In the genomic region with DNA sequence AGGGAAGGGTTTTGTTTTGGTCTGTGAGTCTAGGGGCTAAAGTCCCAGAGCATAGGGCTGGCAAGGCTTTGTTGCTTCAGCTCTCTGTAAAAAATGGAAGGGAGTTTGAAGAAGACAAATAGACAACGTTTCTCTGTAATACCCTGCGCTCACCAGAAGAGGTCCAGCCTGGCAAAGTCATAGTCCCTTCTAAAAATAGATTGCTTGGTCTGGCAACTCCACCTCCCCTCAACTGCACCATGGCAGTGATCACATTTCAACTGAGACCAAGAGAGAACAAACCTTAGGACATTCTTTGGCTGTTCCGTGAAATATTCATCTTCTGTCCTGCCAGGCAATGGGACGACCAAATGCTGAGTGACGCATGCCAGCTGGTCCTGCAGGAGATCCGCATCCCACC, we compare ENCODE assay signal across 12 mouse cellular contexts. TPM values are rescaled to one million over a fixed set of nuclear protein-coding genes. Genes with fewer than 3 reads are reported as not detected.
DNase-seq lines count a peak whose midpoint lies in the region; ATAC-seq and TF ChIP-seq lines count a peak whose summit lies in the region.
"Had no signal": no experiment of that assay in that cellular context is flagged by ENCODE, and none has a peak within 500 bp of the region (broad histone marks: within the 10 kb centered on the region; RNA-seq: fewer than 3 reads in every experiment).

No protein-coding gene starts in this region.

- H3K4me1 ChIP-seq in kidney, postnatal 0 days (replicated peaks; ENCODE audit: insufficient read depth, low read length) = no peaks in the 10 kb centered on the region; the same call in 1 of the 2 replicates
- H3K4me1 ChIP-seq in midbrain, embryonic 15.5 days = no peaks in the 10 kb centered on the region

- no peak overlapping the region for H3K9ac ChIP-seq in kidney, postnatal 0 days (ENCODE audit: low read depth, low read length)
- H3K9ac ChIP-seq in midbrain, embryonic 15.5 days = no peak overlapping the region
- H3K9ac ChIP-seq: lung, embryonic 15.5 days had no signal

- no peaks in the 10 kb centered on the region for H3K36me3 ChIP-seq in kidney, postnatal 0 days (ENCODE audit: insufficient read depth, low read length)
- H3K36me3 ChIP-seq in midbrain, embryonic 15.5 days (replicated peaks) = no peaks in the 10 kb centered on the region
- H3K36me3 ChIP-seq: lung, embryonic 15.5 days had no signal

- 58% methylated on average over 6 of the region's 6 CpGs for WGBS in kidney, postnatal 0 days
- 77% methylated on average over 6 of the region's 6 CpGs for WGBS in midbrain, embryonic 15.5 days

- no peak overlapping the region for H3K27ac ChIP-seq in kidney, postnatal 0 days
- no peak overlapping the region for H3K27ac ChIP-seq in midbrain, embryonic 15.5 days
- H3K27ac ChIP-seq: lung, embryonic 15.5 days had no signal

- peak; percentile 32; the same call in 1 of the 2 replicates for TF ChIP-seq CTCF in kidney, postnatal 0 days (IDR thresholded peaks at IDR 0.05; ENCODE audit: low read depth)

- no peaks in the 10 kb centered on the region for H3K27me3 ChIP-seq in kidney, postnatal 0 days (ENCODE audit: insufficient read depth, low read length)
- H3K27me3 ChIP-seq in midbrain, embryonic 15.5 days (replicated peaks) = no peaks in the 10 kb centered on the region
- H3K27me3 ChIP-seq: lung, embryonic 15.5 days had no signal

- DNase-seq in cerebellum, postnatal 14 days = peak; percentile 27 to 47
- no peak for DNase-seq in cerebellum, adult 9-10 months
- peak; percentile 51 for DNase-seq in kidney, postnatal 0 days (ENCODE audit: low spot score)
- no peak for DNase-seq in kidney, postnatal 14 days
- DNase-seq in R1 (ENCODE audit: low read depth, low spot score) = peak; percentile 63
- peak; percentile 18 for DNase-seq in lung, postnatal 36 days
- DNase-seq in thymus, postnatal 25 days = no peak
- DNase-seq: adrenal gland, adult 8-10 months; cerebellum, adult 18-20 months; kidney, adult 11 months had no signal

- H3K4me2 ChIP-seq in kidney, postnatal 0 days (ENCODE audit: low read length) = no peak overlapping the region
- no peak overlapping the region for H3K4me2 ChIP-seq in midbrain, embryonic 15.5 days
- H3K4me2 ChIP-seq: lung, embryonic 15.5 days had no signal

- no peak for ATAC-seq in kidney, postnatal 0 days (replicated peaks; ENCODE audit: low FRiP score, low read depth)
- ATAC-seq in midbrain, embryonic 15.5 days (replicated peaks) = no peak

- H3K4me3 ChIP-seq in kidney, postnatal 0 days (replicated peaks; ENCODE audit: low read depth, low read length) = no peak overlapping the region
- no peak overlapping the region for H3K4me3 ChIP-seq in midbrain, embryonic 15.5 days
- H3K4me3 ChIP-seq: lung, embryonic 15.5 days had no signal

- H3K9me3 ChIP-seq in kidney, postnatal 0 days (replicated peaks; ENCODE audit: low read length) = no peaks in the 10 kb centered on the region
- H3K9me3 ChIP-seq in midbrain, embryonic 15.5 days = no peaks in the 10 kb centered on the region
- H3K9me3 ChIP-seq: lung, embryonic 15.5 days had no signal

RNA-seq across cellular contexts. Expression of gene Aox4, which starts 30.1 kb away (rescaled TPM):
- 0.03 TPM in 1 of 2 replicates, not detected in the other for polyA plus RNA-seq in kidney, postnatal 0 days (2015; fragmentation: Nextera tagmentation; extraction: Ambion mirVana)
- 0.34 and 0.43 TPM in 2 replicates for polyA plus RNA-seq in midbrain, embryonic 15.5 days (2015; fragmentation: Nextera tagmentation; extraction: Ambion mirVana)

RNA-seq across cellular contexts. Expression of gene Aox2, which starts 37.8 kb away (rescaled TPM):
- 0.08 and 0.09 TPM in 2 replicates for polyA plus RNA-seq in kidney, postnatal 0 days (2015; fragmentation: Nextera tagmentation; extraction: Ambion mirVana)
- polyA plus RNA-seq in midbrain, embryonic 15.5 days (2015; fragmentation: Nextera tagmentation; extraction: Ambion mirVana) = not detected in 2 replicates

Comparison
In these comparisons a context has a peak if more than half of its experiments do, and no peak if none do; other contexts are left out.
1. DNase-seq: peak in cerebellum, postnatal 14 days (2 of 2), kidney, postnatal 0 days (single experiment), R1 (single experiment) and lung, postnatal 36 days (single experiment); none in cerebellum, adult 9-10 months (single experiment), kidney, postnatal 14 days (single experiment) and thymus, postnatal 25 days (single experiment).